11 mouse cellular contexts compared by ENCODE assay signal in genomic region chr16:57336770-57337423, GRCm38 (mm10). TPM values are rescaled to one million over a fixed set of nuclear protein-coding genes. Genes with fewer than 3 reads are reported as not detected.
DNase-seq lines count a peak whose midpoint lies in the region; ATAC-seq and TF ChIP-seq lines count a peak whose summit lies in the region.
"Had no signal": no experiment of that assay in that cellular context is flagged by ENCODE, and none has a peak within 500 bp of the region (broad histone marks: within the 10 kb centered on the region; RNA-seq: fewer than 3 reads in every experiment).

No protein-coding gene starts in this region.

- no peak overlapping the region for H3K4me2 ChIP-seq in hindbrain, embryonic 12.5 days (replicated peaks)
- H3K4me2 ChIP-seq: kidney, embryonic 15.5 days had no signal

- H3K9me3 ChIP-seq in hindbrain, embryonic 12.5 days (replicated peaks): no peaks in the 10 kb centered on the region
- no peaks in the 10 kb centered on the region for H3K9me3 ChIP-seq in forebrain, embryonic 10.5 days
- H3K9me3 ChIP-seq: kidney, embryonic 15.5 days had no signal

- 37% methylated on average over 11 of the region's 11 CpGs for WGBS in kidney, adult 2 months
- WGBS in hindbrain, embryonic 12.5 days: 80% methylated on average over 11 of the region's 11 CpGs
- WGBS in forebrain, embryonic 10.5 days: 88% methylated on average over 11 of the region's 11 CpGs

- TF ChIP-seq POLR2A in kidney, adult 2 months (IDR thresholded peaks at IDR 0.05; ENCODE audit: low read depth, low read length): no peak

- peaks cover 3% of the 10 kb centered on the region; the same call in 1 of the 2 replicates for H3K4me1 ChIP-seq in kidney, adult 2 months (ENCODE audit: control insufficient read depth, insufficient read depth, low read length)
- H3K4me1 ChIP-seq in hindbrain, embryonic 12.5 days: peaks cover 3% of the 10 kb centered on the region; the same call in 1 of the 2 replicates
- peaks cover 16% of the 10 kb centered on the region; the same call in 1 of the 2 replicates for H3K4me1 ChIP-seq in forebrain, embryonic 10.5 days

- no peaks in the 10 kb centered on the region for H3K36me3 ChIP-seq in kidney, adult 2 months (ENCODE audit: control insufficient read depth, insufficient read depth, low read length)
- no peaks in the 10 kb centered on the region for H3K36me3 ChIP-seq in hindbrain, embryonic 12.5 days
- H3K36me3 ChIP-seq in forebrain, embryonic 10.5 days (replicated peaks): no peaks in the 10 kb centered on the region
- H3K36me3 ChIP-seq: kidney, embryonic 15.5 days had no signal

- DNase-seq in kidney, adult 2 months: peak; percentile 54
- DNase-seq in kidney, postnatal 25 days: no peak
- peak; percentile 49 for DNase-seq in CD4-positive, CD25-positive, alpha-beta regulatory T cell, adult 2 months (ENCODE audit: low read depth, low spot score)
- DNase-seq in right cerebral cortex, adult 18-20 months: no peak
- no peak for DNase-seq in forebrain, embryonic 10.5 days (ENCODE audit: extremely low spot score, low spot score)
- DNase-seq: left cerebral cortex, postnatal 4 days had no signal

- H3K27me3 ChIP-seq in kidney, adult 2 months (replicated peaks; ENCODE audit: control insufficient read depth, insufficient read depth, low read length): no peaks in the 10 kb centered on the region
- no peaks in the 10 kb centered on the region for H3K27me3 ChIP-seq in hindbrain, embryonic 12.5 days
- H3K27me3 ChIP-seq in forebrain, embryonic 10.5 days (ENCODE audit: poor library complexity, severe bottlenecking): no peaks in the 10 kb centered on the region
- H3K27me3 ChIP-seq: kidney, embryonic 15.5 days had no signal

- H3K9ac ChIP-seq in hindbrain, embryonic 12.5 days: no peak overlapping the region
- H3K9ac ChIP-seq: kidney, embryonic 15.5 days had no signal

- peak overlapping the region; percentile 53; the same call in 1 of the 2 replicates for H3K27ac ChIP-seq in kidney, adult 2 months (ENCODE audit: insufficient read depth, low read depth, low read length)
- H3K27ac ChIP-seq in hindbrain, embryonic 12.5 days: no peak overlapping the region
- H3K27ac ChIP-seq in forebrain, embryonic 10.5 days: no peak overlapping the region
- H3K27ac ChIP-seq: kidney, embryonic 15.5 days had no signal

- no peak overlapping the region for H3K4me3 ChIP-seq in kidney, adult 2 months (ENCODE audit: insufficient read depth, low read depth, low read length)
- H3K4me3 ChIP-seq in hindbrain, embryonic 12.5 days: no peak overlapping the region
- no peak overlapping the region for H3K4me3 ChIP-seq in forebrain, embryonic 10.5 days
- H3K4me3 ChIP-seq: kidney, embryonic 15.5 days had no signal

- peak; percentile 81 for ATAC-seq in inflammation-experienced regulatory T-cells, adult 6 months
- ATAC-seq in monocyte, adult 5-6 weeks (replicated peaks; ENCODE audit: insufficient number of reproducible peaks, low FRiP score, low TSS enrichment, poor library complexity, severe bottlenecking): peak; percentile 89
- ATAC-seq in hindbrain, embryonic 12.5 days (ENCODE audit: low FRiP score): no peak

- TF ChIP-seq CTCF in kidney, adult 2 months (conservative IDR thresholded peaks at IDR 0.05; ENCODE audit: insufficient read depth, insufficient read length, low read depth, low read length): no peak

RNA-seq across cellular contexts. Expression of gene Filip1l, which starts 16.0 kb away (rescaled TPM):
- 4.9 and 6.9 TPM in 2 replicates for polyA plus RNA-seq in kidney, adult 2 months (2012; rRNA removed)
- 10 to 100 TPM in 2 of 3 experiments, 1 to 10 TPM in 1; 7.9 to 20.4 (median 17.6) TPM for polyA plus RNA-seq in inflammation-experienced regulatory T-cells, adult 6 months (2017; shearing (Covaris generic))
- total RNA-seq in monocyte, adult 5-6 weeks (2017): 186 to 207 TPM (median 200 TPM) in 3 replicates
- polyA plus RNA-seq in hindbrain, embryonic 12.5 days (2016; fragmentation: Nextera tagmentation; extraction: Ambion mirVana): 8.5 and 9.8 TPM in 2 replicates
- 6.3 and 6.7 TPM in 2 replicates for polyA plus RNA-seq in forebrain, embryonic 10.5 days (2016; fragmentation: Nextera tagmentation; extraction: Ambion mirVana)

RNA-seq across cellular contexts. Expression of gene Tmem30c, which starts 44.2 kb away (rescaled TPM):
- not detected in 2 replicates for polyA plus RNA-seq in kidney, adult 2 months (2012; rRNA removed)
- polyA plus RNA-seq in inflammation-experienced regulatory T-cells, adult 6 months (2017; shearing (Covaris generic)): under 1 TPM in 1 of 3 experiments, not detected in 2; 0.11 TPM
- total RNA-seq in monocyte, adult 5-6 weeks (2017): 0.10 TPM in 1 of 3 replicates, not detected in the others
- polyA plus RNA-seq in hindbrain, embryonic 12.5 days (2016; fragmentation: Nextera tagmentation; extraction: Ambion mirVana): 0.08 TPM in 1 of 2 replicates, not detected in the other
- polyA plus RNA-seq in forebrain, embryonic 10.5 days (2016; fragmentation: Nextera tagmentation; extraction: Ambion mirVana): 0.22 TPM in 1 of 2 replicates, not detected in the other
- polyA plus RNA-seq: embryonic facial prominence, embryonic 11.5 days had no signal

Comparison
In these comparisons a context has a peak if more than half of its experiments do, and no peak if none do; other contexts are left out.
1. DNase-seq: peak in kidney, adult 2 months (single experiment) and CD4-positive, CD25-positive, alpha-beta regulatory T cell, adult 2 months (single experiment); none in kidney, postnatal 25 days (0 of 2), right cerebral cortex, adult 18-20 months (single experiment) and forebrain, embryonic 10.5 days (single experiment).